Mouse (Mus musculus) ES-Bruce4 (cell line): ENCODE measurements around the gene Olfr1349. TPM values are rescaled to one million over a fixed set of nuclear protein-coding genes. Genes with fewer than 3 reads are reported as not detected.
A peak's percentile ranks its signal among the peaks of the same experiment; 100 is the strongest.

ENCODE experiments used
- H3K27ac ChIP-seq: 2 replicates; pipeline ENCODE4 v1.5.1; 2012; ENCODE audit warnings: low read length, inconsistent platforms; ENCODE audit not compliant: insufficient read depth
- H3K27me3 ChIP-seq: 2 replicates; pipeline ENCODE4 v1.6.1; 2012; ENCODE audit warnings: mild to moderate bottlenecking, low read length, inconsistent platforms; ENCODE audit not compliant: control insufficient read depth, poor library complexity, insufficient read depth, severe bottlenecking
- H3K36me3 ChIP-seq: 2 replicates; pipeline ENCODE4 v1.6.1; 2012; ENCODE audit warnings: inconsistent platforms, mild to moderate bottlenecking, low read length, moderate library complexity; ENCODE audit not compliant: control insufficient read depth, poor library complexity, insufficient read depth, severe bottlenecking
- H3K4me1 ChIP-seq: one replicate; pipeline ENCODE4 v1.8.1; 2011; ENCODE audit warnings: low read length; ENCODE audit not compliant: control insufficient read depth, insufficient read depth
- H3K4me3 ChIP-seq: 2 replicates; pipeline ENCODE4 v1.5.1; 2011; ENCODE audit warnings: low read depth, mild to moderate bottlenecking, low read length
- H3K9ac ChIP-seq: 2 replicates; pipeline ENCODE4 v1.6.1; 2012; ENCODE audit warnings: low read depth, mild to moderate bottlenecking, inconsistent platforms; ENCODE audit not compliant: poor library complexity, severe bottlenecking
- H3K9me3 ChIP-seq: replicated peaks from 2 replicates; pipeline ENCODE4 v1.6.1; 2012; ENCODE audit warnings: mild to moderate bottlenecking, low read length, inconsistent platforms; ENCODE audit not compliant: control insufficient read depth, poor library complexity, insufficient read depth, severe bottlenecking
- CTCF ChIP-seq: IDR thresholded peaks from one replicate; pipeline ENCODE4 v1.8.1; 2011; ENCODE audit warnings: low read depth, low read length
- EP300 ChIP-seq: IDR thresholded peaks from 2 replicates; pipeline ENCODE4 v1.6.1; 2011; ENCODE audit warnings: low read depth, low read length; ENCODE audit not compliant: insufficient read depth
- POLR2A ChIP-seq: IDR thresholded peaks from one replicate; pipeline ENCODE4 v1.8.1; 2011; ENCODE audit warnings: low read length; ENCODE audit not compliant: insufficient read depth
- polyA plus RNA-seq: library from polyadenylated mRNA; stranded (reverse); fragments of >200 nt; gene quantifications from 2 replicates; pipeline ENCODE4 v1.2.4, GENCODE M21; 2011; ENCODE audit warnings: low read depth; ENCODE audit not compliant: missing spikeins, insufficient read depth, insufficient read length

Gene Olfr1349
- 0.48 TPM in 1 of 2 replicates, not detected in the other for polyA plus RNA-seq

GRCm38 (mm10) chr7:6522850-6523249 lies at the start of gene Olfr1349:
TSS of gene Olfr1349 (minus strand) at chr7:6522950.
- TF ChIP-seq POLR2A, result no peak
- no peak for TF ChIP-seq CTCF
- no peak for TF ChIP-seq EP300
- no peak within 1 kb of the TSS for H3K4me3 ChIP-seq
- no peaks in the 10 kb centered on the region for H3K9me3 ChIP-seq
- no peaks in the 10 kb centered on the region for H3K36me3 ChIP-seq
- H3K4me1 ChIP-seq, result no peaks in the 10 kb centered on the region
- H3K27me3 ChIP-seq, result no peaks in the 10 kb centered on the region
- no peak within 1 kb of the TSS for H3K27ac ChIP-seq
- no peak within 1 kb of the TSS for H3K9ac ChIP-seq

- no peaks in the 10 kb centered on the region for H3K9me3 ChIP-seq
- no peak within 1 kb of the TSS for H3K4me3 ChIP-seq
- H3K27me3 ChIP-seq, result no peaks in the 10 kb centered on the region
- no peaks in the 10 kb centered on the region for H3K4me1 ChIP-seq
- H3K27ac ChIP-seq, result no peak within 1 kb of the TSS
- TF ChIP-seq POLR2A, result no peak
- H3K36me3 ChIP-seq, result no peaks in the 10 kb centered on the region
- H3K9ac ChIP-seq, result no peak within 1 kb of the TSS
These were observed 41.8 kb upstream of the Olfr1349 start, which contains the start of gene Olfr1350 for GRCm38 (mm10) chr7:6564541-6564940. TSS of gene Olfr1350 (plus strand) at chr7:6564841.

GRCm38 (mm10) chr7:6526141-6526540 lies 3.4 kb upstream of the Olfr1349 start:
- Histone ChIP-seq H3K36me3 (no peaks in the 10 kb centered on the region), H3K27me3 (no peaks in the 10 kb centered on the region), H3K9me3 (no peaks in the 10 kb centered on the region), H3K4me3 (no peak overlapping the region), H3K27ac (no peak overlapping the region), H3K4me1 (no peaks in the 10 kb centered on the region), H3K9ac (no peak overlapping the region)
- TF ChIP-seq CTCF (peak; percentile 77), EP300 (no peak)

- H3K9me3 ChIP-seq, result no peaks in the 10 kb centered on the region
- H3K4me3 ChIP-seq, result no peak overlapping the region
- TF ChIP-seq EP300, result no peak
- TF ChIP-seq CTCF, result peak; percentile 64
- H3K9ac ChIP-seq, result no peak overlapping the region
- H3K36me3 ChIP-seq, result no peaks in the 10 kb centered on the region
- no peaks in the 10 kb centered on the region for H3K4me1 ChIP-seq
- H3K27ac ChIP-seq, result no peak overlapping the region
- no peaks in the 10 kb centered on the region for H3K27me3 ChIP-seq
These were observed 2.3 kb upstream of the Olfr1349 start for GRCm38 (mm10) chr7:6525001-6525400.

GRCm38 (mm10) chr7:6521666-6522065 lies 1.1 kb downstream of the Olfr1349 start:
- TF ChIP-seq CTCF, result no peak
- no peak for TF ChIP-seq EP300
- no peak for TF ChIP-seq POLR2A
- Histone ChIP-seq H3K9me3 (no peaks in the 10 kb centered on the region), H3K27me3 (no peaks in the 10 kb centered on the region), H3K27ac (no peak overlapping the region), H3K4me3 (no peak overlapping the region), H3K36me3 (no peaks in the 10 kb centered on the region), H3K9ac (no peak overlapping the region), H3K4me1 (no peaks in the 10 kb centered on the region)

GRCm38 (mm10) chr7:6508648-6509047 lies 14.1 kb downstream of the Olfr1349 start, which contains the start of gene Olfr1348:
TSS of gene Olfr1348 (minus strand) at chr7:6508748.
- H3K9ac ChIP-seq, result no peak within 1 kb of the TSS

More at GRCm38 (mm10) chr7:6508648-6509047, 14.1 kb downstream of the Olfr1349 start, which contains the start of gene Olfr1348:
- TF ChIP-seq CTCF, result no peak
- no peak for TF ChIP-seq POLR2A
- no peak for TF ChIP-seq EP300
- Histone ChIP-seq H3K27me3 (no peaks in the 10 kb centered on the region; the same call in 1 of the 2 replicates), H3K9me3 (no peaks in the 10 kb centered on the region), H3K4me1 (no peaks in the 10 kb centered on the region), H3K36me3 (no peaks in the 10 kb centered on the region), H3K4me3 (no peak within 1 kb of the TSS), H3K27ac (no peak within 1 kb of the TSS)
